Mouse (Mus musculus): ENCODE results near the gene Galp. TPM values are rescaled to one million over a fixed set of nuclear protein-coding genes. Genes with fewer than 3 reads are reported as not detected.

Galp gene
- polyA plus RNA-seq, 1 experiment from 2014 or later: not detected

DNA sequence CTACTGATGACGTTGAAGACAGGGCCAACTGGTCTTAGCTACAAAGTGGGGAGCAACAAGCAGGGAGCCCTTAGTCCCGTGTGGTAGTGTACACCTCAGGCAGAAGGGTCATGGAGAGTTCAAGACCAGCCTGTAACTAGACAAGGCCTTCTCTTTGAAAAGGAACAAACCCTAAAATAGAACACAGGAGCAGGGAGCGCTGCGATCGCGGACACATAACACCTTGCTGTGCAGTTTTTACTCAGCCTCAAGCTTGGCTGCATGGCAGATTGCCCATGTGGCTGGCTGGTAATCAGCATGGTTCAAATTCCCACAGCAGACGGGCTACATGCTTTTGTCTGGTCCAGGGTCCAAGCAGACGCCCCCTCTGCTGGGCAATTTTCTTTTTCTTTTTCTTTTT is 12.4 kb upstream of the Galp start:
- H3K4me3 ChIP-seq (ENCODE audit: low read depth, low read length): no peak overlapping the region
- H3K27me3 ChIP-seq (ENCODE audit: control insufficient read depth, insufficient read depth, low read length): no peaks in the 10 kb centered on the region
- 87% methylated on average over 8 of the region's 8 CpGs for WGBS
- H3K9me3 ChIP-seq (ENCODE audit: control insufficient read depth, low read depth, low read length): no peaks in the 10 kb centered on the region
- no peak for ATAC-seq (ENCODE audit: insufficient number of reproducible peaks, insufficient read depth, low FRiP score, low read depth)
- H3K4me1 ChIP-seq (ENCODE audit: control insufficient read depth, insufficient read depth, low read length): no peaks in the 10 kb centered on the region
- H3K4me2 ChIP-seq (replicated peaks; ENCODE audit: low read depth, low read length): no peak overlapping the region
- H3K36me3 ChIP-seq (ENCODE audit: control insufficient read depth, insufficient read depth, low read length): peaks cover 32% of the 10 kb centered on the region
- H3K9ac ChIP-seq (replicated peaks; ENCODE audit: low read depth, low read length): no peak overlapping the region
- no peak overlapping the region for H3K27ac ChIP-seq (ENCODE audit: low read length)

- Histone ChIP-seq H3K27ac (ENCODE audit: low read length) (no peak overlapping the region), H3K4me3 (ENCODE audit: low read depth, low read length) (no peak overlapping the region), H3K27me3 (ENCODE audit: control insufficient read depth, insufficient read depth, low read length) (no peaks in the 10 kb centered on the region), H3K4me2 (replicated peaks; ENCODE audit: low read depth, low read length) (no peak overlapping the region), H3K9ac (replicated peaks; ENCODE audit: low read depth, low read length) (no peak overlapping the region), H3K36me3 (ENCODE audit: control insufficient read depth, insufficient read depth, low read length) (peaks cover 37% of the 10 kb centered on the region), H3K9me3 (ENCODE audit: control insufficient read depth, low read depth, low read length) (no peaks in the 10 kb centered on the region), H3K4me1 (ENCODE audit: control insufficient read depth, insufficient read depth, low read length) (no peaks in the 10 kb centered on the region)
- 86% methylated on average over 1 of the region's 1 CpGs for WGBS
- ATAC-seq (ENCODE audit: insufficient number of reproducible peaks, insufficient read depth, low FRiP score, low read depth): no peak
Measured at GRCm38 (mm10) chr7:6185391-6185790, 11.5 kb upstream of the Galp start.

- Histone ChIP-seq H3K9me3 (ENCODE audit: control insufficient read depth, low read depth, low read length) (no peaks in the 10 kb centered on the region), H3K36me3 (ENCODE audit: control insufficient read depth, insufficient read depth, low read length) (peaks cover 40% of the 10 kb centered on the region), H3K4me2 (replicated peaks; ENCODE audit: low read depth, low read length) (no peak overlapping the region), H3K27ac (ENCODE audit: low read length) (no peak overlapping the region), H3K4me3 (ENCODE audit: low read depth, low read length) (no peak overlapping the region), H3K27me3 (ENCODE audit: control insufficient read depth, insufficient read depth, low read length) (no peaks in the 10 kb centered on the region), H3K9ac (replicated peaks; ENCODE audit: low read depth, low read length) (no peak overlapping the region), H3K4me1 (ENCODE audit: control insufficient read depth, insufficient read depth, low read length) (no peaks in the 10 kb centered on the region)
- ATAC-seq (ENCODE audit: insufficient number of reproducible peaks, insufficient read depth, low FRiP score, low read depth): no peak
- 100% methylated on average over 2 of the region's 2 CpGs for WGBS
Measured at GRCm38 (mm10) chr7:6186176-6186575, 10.7 kb upstream of the Galp start.

- Histone ChIP-seq H3K9ac (replicated peaks; ENCODE audit: low read depth, low read length) (no peak overlapping the region), H3K27ac (ENCODE audit: low read length) (no peak overlapping the region), H3K4me2 (replicated peaks; ENCODE audit: low read depth, low read length) (no peak overlapping the region), H3K4me3 (ENCODE audit: low read depth, low read length) (no peak overlapping the region), H3K4me1 (ENCODE audit: control insufficient read depth, insufficient read depth, low read length) (no peaks in the 10 kb centered on the region), H3K9me3 (ENCODE audit: control insufficient read depth, low read depth, low read length) (no peaks in the 10 kb centered on the region), H3K36me3 (ENCODE audit: control insufficient read depth, insufficient read depth, low read length) (peaks cover 40% of the 10 kb centered on the region), H3K27me3 (ENCODE audit: control insufficient read depth, insufficient read depth, low read length) (no peaks in the 10 kb centered on the region)
- no peak for ATAC-seq (ENCODE audit: insufficient number of reproducible peaks, insufficient read depth, low FRiP score, low read depth)
- WGBS: 82% methylated on average over 2 of the region's 2 CpGs
Measured at GRCm38 (mm10) chr7:6186756-6187155, 10.1 kb upstream of the Galp start.

DNA sequence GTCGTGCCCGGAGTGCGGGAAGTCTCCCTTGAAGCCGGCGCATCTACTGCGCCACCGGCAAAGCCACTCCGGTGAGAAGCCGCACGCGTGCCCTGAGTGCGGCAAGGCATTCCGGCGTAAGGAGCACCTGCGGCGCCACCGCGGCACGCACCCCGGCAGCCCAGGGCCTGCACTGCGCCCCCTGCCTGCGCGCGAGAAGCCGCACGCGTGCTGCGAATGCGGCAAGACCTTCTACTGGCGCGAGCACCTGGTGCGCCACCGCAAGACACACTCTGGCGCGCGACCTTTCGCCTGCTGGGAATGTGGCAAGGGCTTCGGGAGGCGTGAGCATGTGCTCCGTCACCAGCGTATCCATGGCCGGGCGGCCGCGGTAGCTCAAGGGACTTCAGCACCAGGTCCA is 7.3 kb upstream of the Galp start:
- Histone ChIP-seq H3K36me3 (ENCODE audit: control insufficient read depth, insufficient read depth, low read length) (peaks cover 31% of the 10 kb centered on the region), H3K9me3 (ENCODE audit: control insufficient read depth, low read depth, low read length) (no peaks in the 10 kb centered on the region), H3K9ac (replicated peaks; ENCODE audit: low read depth, low read length) (no peak overlapping the region), H3K4me2 (replicated peaks; ENCODE audit: low read depth, low read length) (no peak overlapping the region), H3K4me3 (ENCODE audit: low read depth, low read length) (no peak overlapping the region), H3K4me1 (ENCODE audit: control insufficient read depth, insufficient read depth, low read length) (no peaks in the 10 kb centered on the region), H3K27ac (ENCODE audit: low read length) (no peak overlapping the region), H3K27me3 (ENCODE audit: control insufficient read depth, insufficient read depth, low read length) (no peaks in the 10 kb centered on the region)
- 53% methylated on average over 43 of the region's 45 CpGs for WGBS
- no peak for ATAC-seq (ENCODE audit: insufficient number of reproducible peaks, insufficient read depth, low FRiP score, low read depth)

- no peak for ATAC-seq (ENCODE audit: insufficient number of reproducible peaks, insufficient read depth, low FRiP score, low read depth)
- H3K4me2 ChIP-seq (replicated peaks; ENCODE audit: low read depth, low read length): no peak overlapping the region
- no peak overlapping the region for H3K27ac ChIP-seq (ENCODE audit: low read length)
- 44% methylated on average over 3 of the region's 3 CpGs for WGBS
- H3K4me1 ChIP-seq (ENCODE audit: control insufficient read depth, insufficient read depth, low read length): no peaks in the 10 kb centered on the region
- H3K9ac ChIP-seq (replicated peaks; ENCODE audit: low read depth, low read length): no peak overlapping the region
- no peaks in the 10 kb centered on the region for H3K9me3 ChIP-seq (ENCODE audit: control insufficient read depth, low read depth, low read length)
- H3K4me3 ChIP-seq (ENCODE audit: low read depth, low read length): no peak overlapping the region
- no peaks in the 10 kb centered on the region for H3K27me3 ChIP-seq (ENCODE audit: control insufficient read depth, insufficient read depth, low read length)
- H3K36me3 ChIP-seq (ENCODE audit: control insufficient read depth, insufficient read depth, low read length): peaks cover 18% of the 10 kb centered on the region
Measured at GRCm38 (mm10) chr7:6191376-6191775, 5.5 kb upstream of the Galp start.

GRCm38 (mm10) chr7:6194129-6194528 is 2.8 kb upstream of the Galp start:
- no peaks in the 10 kb centered on the region for H3K27me3 ChIP-seq (ENCODE audit: control insufficient read depth, insufficient read depth, low read length)
- peak; percentile 68; the same call in 1 of the 2 replicates for ATAC-seq (ENCODE audit: insufficient number of reproducible peaks, insufficient read depth, low FRiP score, low read depth)
- no peak overlapping the region for H3K4me2 ChIP-seq (replicated peaks; ENCODE audit: low read depth, low read length)
- no peaks in the 10 kb centered on the region for H3K9me3 ChIP-seq (ENCODE audit: control insufficient read depth, low read depth, low read length)
- no peaks in the 10 kb centered on the region for H3K4me1 ChIP-seq (ENCODE audit: control insufficient read depth, insufficient read depth, low read length)
- no peak overlapping the region for H3K27ac ChIP-seq (ENCODE audit: low read length)
- H3K4me3 ChIP-seq (ENCODE audit: low read depth, low read length): no peak overlapping the region
- H3K36me3 ChIP-seq (ENCODE audit: control insufficient read depth, insufficient read depth, low read length): peaks cover 9% of the 10 kb centered on the region
- 13% methylated on average over 5 of the region's 5 CpGs for WGBS
- no peak overlapping the region for H3K9ac ChIP-seq (replicated peaks; ENCODE audit: low read depth, low read length)

GRCm38 (mm10) chr7:6195777-6196176 is 1.1 kb upstream of the Galp start:
- H3K27me3 ChIP-seq (ENCODE audit: control insufficient read depth, insufficient read depth, low read length): no peaks in the 10 kb centered on the region
- ATAC-seq (ENCODE audit: insufficient number of reproducible peaks, insufficient read depth, low FRiP score, low read depth): no peak
- H3K9ac ChIP-seq (replicated peaks; ENCODE audit: low read depth, low read length): no peak overlapping the region
- H3K27ac ChIP-seq (ENCODE audit: low read length): no peak overlapping the region
- no peaks in the 10 kb centered on the region; the same call in 1 of the 2 replicates for H3K36me3 ChIP-seq (ENCODE audit: control insufficient read depth, insufficient read depth, low read length)
- 47% methylated on average over 2 of the region's 2 CpGs for WGBS
- H3K4me2 ChIP-seq (replicated peaks; ENCODE audit: low read depth, low read length): no peak overlapping the region
- no peak overlapping the region for H3K4me3 ChIP-seq (ENCODE audit: low read depth, low read length)
- no peaks in the 10 kb centered on the region for H3K4me1 ChIP-seq (ENCODE audit: control insufficient read depth, insufficient read depth, low read length)
- H3K9me3 ChIP-seq (ENCODE audit: control insufficient read depth, low read depth, low read length): no peaks in the 10 kb centered on the region

DNA sequence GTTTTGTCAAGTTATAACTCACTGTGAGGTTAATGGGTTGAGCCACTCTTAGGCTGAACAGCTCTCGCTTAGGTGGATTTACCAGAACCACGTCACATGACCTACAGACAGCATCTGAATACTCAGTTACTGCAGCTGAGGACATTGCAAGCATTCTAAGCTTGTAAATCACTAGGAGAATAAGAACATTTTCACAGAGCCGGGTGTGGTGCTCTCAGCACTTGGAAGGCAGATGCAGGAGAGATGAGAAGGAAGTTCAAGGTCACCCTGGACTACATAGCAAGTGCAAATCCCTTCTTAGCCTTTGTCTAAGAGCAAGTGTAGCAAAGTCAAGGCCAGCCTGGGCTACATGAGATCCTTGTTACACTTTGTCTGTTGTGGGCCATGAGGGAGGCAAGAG is 7.3 kb downstream of the Galp start:
- no peak overlapping the region for H3K27ac ChIP-seq (ENCODE audit: low read length)
- no peaks in the 10 kb centered on the region for H3K27me3 ChIP-seq (ENCODE audit: control insufficient read depth, insufficient read depth, low read length)
- no peak overlapping the region for H3K9ac ChIP-seq (replicated peaks; ENCODE audit: low read depth, low read length)
- H3K9me3 ChIP-seq (ENCODE audit: control insufficient read depth, low read depth, low read length): no peaks in the 10 kb centered on the region
- WGBS: 82% methylated on average over 3 of the region's 3 CpGs
- ATAC-seq (ENCODE audit: insufficient number of reproducible peaks, insufficient read depth, low FRiP score, low read depth): no peak
- H3K4me2 ChIP-seq (replicated peaks; ENCODE audit: low read depth, low read length): no peak overlapping the region
- H3K4me1 ChIP-seq (ENCODE audit: control insufficient read depth, insufficient read depth, low read length): no peaks in the 10 kb centered on the region
- H3K36me3 ChIP-seq (ENCODE audit: control insufficient read depth, insufficient read depth, low read length): no peaks in the 10 kb centered on the region
- no peak overlapping the region for H3K4me3 ChIP-seq (ENCODE audit: low read depth, low read length)
